Comparison of ENCODE assay signal across 30 mouse cellular contexts in genomic region chr16:36675902-36676301, GRCm38 (mm10). TPM values are rescaled to one million over a fixed set of nuclear protein-coding genes. Genes with fewer than 3 reads are reported as not detected.
"Had no signal": no experiment of that assay in that cellular context is flagged by ENCODE, and none has a peak within 500 bp of the region (broad histone marks: within the 10 kb centered on the region; RNA-seq: fewer than 3 reads in every experiment).

No protein-coding gene starts in this region.

- ATAC-seq: forebrain, embryonic 13.5 days; forebrain, embryonic 14.5 days; forebrain, embryonic 15.5 days; forebrain, embryonic 16.5 days; forebrain, postnatal 0 days had no signal

- H3K27ac ChIP-seq: embryonic facial prominence, embryonic 10.5 days; embryonic facial prominence, embryonic 12.5 days; embryonic facial prominence, embryonic 13.5 days; embryonic facial prominence, embryonic 15.5 days; forebrain, embryonic 10.5 days; forebrain, embryonic 12.5 days; forebrain, embryonic 13.5 days; forebrain, embryonic 15.5 days; gastrocnemius, adult 2 months; heart, adult 2 months had no signal

- H3K4me1 ChIP-seq: embryonic facial prominence, embryonic 10.5 days; embryonic facial prominence, embryonic 12.5 days; embryonic facial prominence, embryonic 13.5 days; embryonic facial prominence, embryonic 15.5 days; forebrain, embryonic 10.5 days; forebrain, embryonic 12.5 days; forebrain, embryonic 13.5 days; forebrain, embryonic 15.5 days had no signal

- H3K9ac ChIP-seq: embryonic facial prominence, embryonic 12.5 days; embryonic facial prominence, embryonic 13.5 days; embryonic facial prominence, embryonic 15.5 days; forebrain, embryonic 12.5 days; forebrain, embryonic 13.5 days; forebrain, embryonic 15.5 days; forebrain, postnatal 0 days had no signal

- DNase-seq: cerebellum, adult 8-10 months; cerebellum, adult 9-10 months; cerebellum, adult 9-11 months; cerebellum, postnatal 10 days; cerebellum, postnatal 14 days; cerebellum, postnatal 25 days; cerebellum, postnatal 36 days; embryo, embryonic 11 days; forebrain, postnatal 0 days; gastrocnemius, adult 2 months; gastrocnemius, postnatal 10 days; gastrocnemius, postnatal 14 days; gastrocnemius, postnatal 25 days; gastrocnemius, postnatal 36 days; heart, adult 2 months had no signal

- H3K27me3 ChIP-seq: embryonic facial prominence, embryonic 12.5 days; embryonic facial prominence, embryonic 13.5 days; embryonic facial prominence, embryonic 15.5 days; forebrain, embryonic 12.5 days; forebrain, embryonic 13.5 days; forebrain, embryonic 15.5 days had no signal

- H3K4me3 ChIP-seq: embryonic facial prominence, embryonic 10.5 days; embryonic facial prominence, embryonic 12.5 days; embryonic facial prominence, embryonic 13.5 days; embryonic facial prominence, embryonic 15.5 days; erythroblast, embryonic 14.5 days; forebrain, embryonic 10.5 days; forebrain, embryonic 12.5 days; forebrain, embryonic 13.5 days; forebrain, embryonic 15.5 days; gastrocnemius, adult 2 months; heart, adult 2 months had no signal

- H3K36me3 ChIP-seq: embryonic facial prominence, embryonic 10.5 days; embryonic facial prominence, embryonic 12.5 days; embryonic facial prominence, embryonic 13.5 days; embryonic facial prominence, embryonic 15.5 days; forebrain, embryonic 10.5 days; forebrain, embryonic 12.5 days; forebrain, embryonic 15.5 days had no signal

- H3K4me2 ChIP-seq: embryonic facial prominence, embryonic 12.5 days; embryonic facial prominence, embryonic 13.5 days; embryonic facial prominence, embryonic 15.5 days; forebrain, embryonic 12.5 days; forebrain, embryonic 13.5 days; forebrain, embryonic 15.5 days had no signal

- H3K9me3 ChIP-seq: embryonic facial prominence, embryonic 10.5 days; embryonic facial prominence, embryonic 12.5 days; embryonic facial prominence, embryonic 13.5 days; embryonic facial prominence, embryonic 15.5 days; forebrain, embryonic 10.5 days; forebrain, embryonic 12.5 days; forebrain, embryonic 13.5 days; forebrain, embryonic 15.5 days had no signal

RNA-seq across cellular contexts. Expression of gene Cd86, which starts 10.0 kb away (rescaled TPM):
- polyA plus RNA-seq: erythroblast, embryonic 14.5 days had no signal

RNA-seq across cellular contexts. Expression of gene Ildr1, which starts 17.9 kb away (rescaled TPM):
- total RNA-seq: common myeloid progenitor, adult 5-6 weeks; gastrocnemius, postnatal 36 days; gastrocnemius, postnatal 4 days; granulocyte monocyte progenitor cell, adult 5-6 weeks; heart, adult 2 months; heart, adult 8-10 months had no signal
- polyA plus RNA-seq: erythroblast, embryonic 14.5 days; forebrain, embryonic 13.5 days; forebrain, embryonic 14.5 days had no signal
